Mouse (Mus musculus) layer of hippocampus, postnatal 10 days (tissue): ENCODE data around the gene Speer4d. TPM values are rescaled to one million over a fixed set of nuclear protein-coding genes. Genes with fewer than 3 reads are reported as not detected.
"Not testable (repeated sequence)": the region's sequence is repeated elsewhere in the genome, so short reads cannot be mapped to it uniquely, and the experiment has no call there.

Experiments
- DNase-seq, 2 experiments: peaks; one replicate each; pipeline ENCODE4 v3.0.0; 2021; ENCODE audit warnings: low spot score in 2 of 2
- long read RNA-seq: library from polyadenylated mRNA; stranded (forward); transcript quantifications from one replicate; pipeline ENCODE4 v2.0.0, GENCODE M21; 2023
- total RNA-seq, 2 experiments: library from RNA; stranded (reverse); gene quantifications; 2 replicates each; pipeline ENCODE4 v1.2.3; 2021

The Speer4d gene
- not detected for total RNA-seq
- long read RNA-seq: 0 reads

GRCm38 (mm10) chr5:15618764-15619163 lies at the start of gene Speer4d:
Speer4d (plus strand) TSS chr5:15619064.
- not testable (repeated sequence) for DNase-seq

GRCm38 (mm10) chr5:15573735-15574134 lies 45.1 kb upstream of the Speer4d start:
- not testable (repeated sequence) for DNase-seq

- not testable (repeated sequence) for DNase-seq
Measured at GRCm38 (mm10) chr5:15577033-15577432, 41.8 kb upstream of the Speer4d start, which contains the start of gene Gm21083. Gm21083 (plus strand) TSS chr5:15577333.

- peak in 1 of 2 experiments; percentile 15 for DNase-seq
Measured at GRCm38 (mm10) chr5:15586351-15586750, 32.5 kb upstream of the Speer4d start.

- DNase-seq: peak; percentile 14 to 22
Measured at GRCm38 (mm10) chr5:15588291-15588690, 30.6 kb upstream of the Speer4d start.

GRCm38 (mm10) chr5:15590635-15591034 lies 28.2 kb upstream of the Speer4d start:
- not testable (repeated sequence) for DNase-seq

GRCm38 (mm10) chr5:15591577-15591976 lies 27.3 kb upstream of the Speer4d start:
- DNase-seq: not testable (repeated sequence)

GRCm38 (mm10) chr5:15598831-15599230 lies 20.0 kb upstream of the Speer4d start:
- not testable (repeated sequence) for DNase-seq

- peak in 1 of 2 experiments; percentile 14 for DNase-seq
Measured at GRCm38 (mm10) chr5:15600342-15600741, 18.5 kb upstream of the Speer4d start.

- DNase-seq: not testable (repeated sequence)
Measured at GRCm38 (mm10) chr5:15601481-15601880, 17.4 kb upstream of the Speer4d start.

- DNase-seq: not testable (repeated sequence)
Measured at GRCm38 (mm10) chr5:15601960-15602359, 16.9 kb upstream of the Speer4d start.

- not testable (repeated sequence) for DNase-seq
Measured at GRCm38 (mm10) chr5:15602424-15602947, 16.4 kb upstream of the Speer4d start.

GRCm38 (mm10) chr5:15603008-15603407 lies 15.9 kb upstream of the Speer4d start:
- DNase-seq: not testable (repeated sequence)

- not testable (repeated sequence) for DNase-seq
Measured at GRCm38 (mm10) chr5:15603585-15603984, 15.3 kb upstream of the Speer4d start.

GRCm38 (mm10) chr5:15606677-15607076 lies 12.2 kb upstream of the Speer4d start:
- DNase-seq: peak in 1 of 2 experiments; percentile 17

- not testable (repeated sequence) for DNase-seq
Measured at GRCm38 (mm10) chr5:15610695-15611094, 8.2 kb upstream of the Speer4d start.

- DNase-seq: not testable (repeated sequence)
Measured at GRCm38 (mm10) chr5:15616195-15616594, 2.7 kb upstream of the Speer4d start.

GRCm38 (mm10) chr5:15628136-15628535 lies 9.3 kb downstream of the Speer4d start:
- DNase-seq: not testable (repeated sequence)

GRCm38 (mm10) chr5:15630068-15630467 lies 11.2 kb downstream of the Speer4d start:
- peak; percentile 26 to 27 for DNase-seq

- not testable (repeated sequence) for DNase-seq
Measured at GRCm38 (mm10) chr5:15637637-15638036, 18.8 kb downstream of the Speer4d start.

GRCm38 (mm10) chr5:15645707-15646106 lies 26.8 kb downstream of the Speer4d start:
- peak in 1 of 2 experiments; percentile 25 for DNase-seq

- DNase-seq: not testable (repeated sequence)
Measured at GRCm38 (mm10) chr5:15652334-15652733, 33.5 kb downstream of the Speer4d start.

- DNase-seq: not testable (repeated sequence)
Measured at GRCm38 (mm10) chr5:15656959-15657358, 38.1 kb downstream of the Speer4d start, which contains the start of gene 4930572O03Rik. 4930572O03Rik (minus strand) TSS chr5:15657059.
